Mouse (Mus musculus) MN1 (cell line): ENCODE measurements around the gene Gm45015.
"Not testable (repeated sequence)": the region's sequence is repeated elsewhere in the genome, so short reads cannot be mapped to it uniquely, and the experiment has no call there.

Source experiments
- DNase-seq: peaks from one replicate; pipeline ENCODE4 v3.0.0-alpha.2; 2016; ENCODE audit warnings: low spot score

Gm45015 gene

GRCm38 (mm10) chrX:73336740-73337139 lies at the start of gene Gm45015:
Gene Gm45015 (minus strand): TSS chrX:73336840.
- DNase-seq: no peak

- no peak for DNase-seq
Observed at GRCm38 (mm10) chrX:73384924-73385323, 48.3 kb upstream of the Gm45015 start.

- no peak for DNase-seq
Observed at GRCm38 (mm10) chrX:73384419-73384818, 47.8 kb upstream of the Gm45015 start.

DNA sequence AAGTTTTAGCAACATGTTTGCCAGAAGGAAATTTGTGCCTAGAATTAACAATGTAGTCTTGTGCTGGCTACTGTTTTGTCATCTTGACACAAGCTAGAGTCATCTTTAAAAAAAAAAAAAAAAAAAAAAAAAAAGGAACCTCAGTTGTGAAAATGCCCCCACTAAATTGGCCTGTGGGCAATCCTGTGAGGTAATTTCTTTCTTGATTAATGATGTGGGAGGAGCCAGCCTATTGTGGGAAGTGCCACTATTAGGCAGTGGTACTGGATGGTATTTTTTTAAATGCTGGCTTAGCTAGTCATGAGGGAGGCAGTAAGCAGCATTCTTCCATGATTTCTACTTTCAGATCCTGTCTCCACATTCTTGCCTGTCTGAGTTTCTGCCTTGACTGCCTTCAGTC lies 26.7 kb upstream of the Gm45015 start:
- DNase-seq: no peak

DNA sequence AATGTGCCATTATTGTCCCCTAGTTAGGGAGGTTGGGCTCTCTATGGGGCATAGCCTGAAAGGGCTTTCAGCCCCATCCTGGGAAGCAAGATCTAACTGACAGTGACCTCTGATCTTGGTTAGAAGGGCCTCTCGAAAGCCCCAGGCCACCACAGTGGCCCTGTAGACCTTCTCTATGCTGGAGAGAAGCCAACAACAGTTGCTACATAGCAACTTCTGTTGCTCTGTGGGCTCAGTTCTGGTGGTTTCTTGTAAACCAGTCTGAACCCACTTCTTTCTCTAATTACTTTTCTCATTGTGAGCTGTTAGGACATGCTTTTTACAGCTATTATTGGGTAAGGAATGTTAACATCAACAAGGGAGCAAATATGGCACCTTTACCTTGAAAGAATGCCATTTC lies 20.1 kb upstream of the Gm45015 start:
- no peak for DNase-seq

GRCm38 (mm10) chrX:73356163-73356562 lies 19.5 kb upstream of the Gm45015 start:
- DNase-seq: no peak

GRCm38 (mm10) chrX:73344346-73344745 lies 7.7 kb upstream of the Gm45015 start:
- DNase-seq: no peak

DNA sequence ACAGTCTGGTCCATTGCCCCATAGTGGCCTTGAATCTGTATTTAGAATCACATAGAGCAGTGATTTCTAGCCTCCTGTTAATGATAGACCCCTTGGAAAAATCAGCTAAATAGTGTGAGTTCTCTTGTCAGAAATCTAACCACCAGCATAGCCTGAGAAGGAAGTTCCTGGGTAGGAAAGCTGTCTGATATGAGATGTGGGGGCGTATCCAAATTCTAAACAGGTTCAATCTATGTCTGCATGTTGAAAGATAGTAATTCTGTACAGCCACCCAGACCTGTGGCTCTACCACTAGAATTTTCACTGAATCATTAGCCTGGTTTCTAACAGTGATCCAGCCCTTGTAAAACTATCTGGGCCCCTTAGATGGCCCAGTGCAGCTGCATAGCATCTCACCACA lies 7.2 kb upstream of the Gm45015 start:
- no peak for DNase-seq

GRCm38 (mm10) chrX:73342941-73343735 lies 6.5 kb upstream of the Gm45015 start:
- DNase-seq: peak; percentile 9

GRCm38 (mm10) chrX:73342483-73342895 lies 5.8 kb upstream of the Gm45015 start, which contains the start of gene Zfp275:
Gene Zfp275 (plus strand): TSS chrX:73342621.
- peak; percentile 58 for DNase-seq

GRCm38 (mm10) chrX:73342068-73342467 lies 5.4 kb upstream of the Gm45015 start:
- DNase-seq: no peak

- no peak for DNase-seq
Observed at GRCm38 (mm10) chrX:73341473-73341872, 4.8 kb upstream of the Gm45015 start.

DNA sequence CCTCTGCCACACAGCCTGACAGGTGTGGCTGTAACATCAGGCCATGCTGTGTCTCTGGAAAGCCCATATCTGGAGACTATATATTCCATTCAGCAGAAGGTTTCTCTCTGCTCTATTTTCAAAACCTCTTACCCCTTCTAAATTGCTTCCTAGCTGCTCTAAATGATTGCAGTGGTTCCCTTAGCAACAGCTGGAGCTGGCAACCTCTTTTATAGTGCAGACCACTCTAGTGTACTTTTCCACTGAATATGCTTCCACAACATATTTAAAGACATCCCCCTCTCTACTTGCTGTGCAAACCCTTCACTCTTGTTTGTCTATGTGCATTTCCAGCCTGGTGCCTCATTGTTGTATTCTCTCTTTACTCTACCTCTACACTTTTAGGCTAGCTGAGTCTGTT lies 3.1 kb downstream of the Gm45015 start:
- no peak for DNase-seq

GRCm38 (mm10) chrX:73327215-73327614 lies 9.4 kb downstream of the Gm45015 start:
- no peak for DNase-seq

DNA sequence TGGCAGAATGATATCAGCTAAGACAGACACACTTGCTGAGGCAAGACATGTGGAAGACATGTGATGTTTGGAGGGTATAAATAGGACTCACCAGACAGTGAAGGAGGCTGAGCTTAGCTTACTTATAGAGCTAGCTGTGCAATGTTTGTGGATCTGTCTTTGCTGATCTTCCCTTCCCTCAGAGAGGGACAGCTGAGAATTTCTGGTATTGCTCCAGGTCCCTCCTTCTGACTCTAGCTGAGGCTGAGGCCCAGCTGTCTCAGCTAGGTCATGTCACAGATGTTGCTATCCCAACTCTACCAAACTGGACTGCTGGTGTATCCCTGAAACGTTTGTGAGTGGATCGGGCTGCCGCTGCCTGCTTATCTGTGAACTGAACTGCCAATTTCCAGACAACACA lies 15.6 kb downstream of the Gm45015 start:
- DNase-seq: no peak

GRCm38 (mm10) chrX:73312522-73312921 lies 24.1 kb downstream of the Gm45015 start:
- peak; percentile 10 for DNase-seq

DNA sequence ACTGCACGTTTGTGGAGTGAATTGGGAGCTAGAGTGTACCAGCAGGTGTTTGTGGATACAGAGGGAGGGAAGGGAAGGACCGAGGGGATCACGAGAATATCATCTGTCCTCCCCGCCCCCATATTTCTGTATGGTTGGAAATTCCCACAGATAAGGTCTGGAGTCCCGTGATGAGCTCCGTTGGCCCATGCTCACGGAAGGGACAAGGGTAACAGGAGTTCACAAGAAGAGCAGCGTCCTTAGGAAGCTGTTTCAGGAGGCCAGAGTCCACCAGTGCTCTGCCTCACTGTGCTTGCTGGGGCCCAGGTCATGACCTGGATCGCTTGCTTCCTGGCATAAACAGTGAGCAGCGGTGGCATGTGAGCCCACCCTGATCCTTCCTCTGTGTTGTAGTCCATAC lies 40.9 kb downstream of the Gm45015 start:
- not testable (repeated sequence) for DNase-seq

DNA sequence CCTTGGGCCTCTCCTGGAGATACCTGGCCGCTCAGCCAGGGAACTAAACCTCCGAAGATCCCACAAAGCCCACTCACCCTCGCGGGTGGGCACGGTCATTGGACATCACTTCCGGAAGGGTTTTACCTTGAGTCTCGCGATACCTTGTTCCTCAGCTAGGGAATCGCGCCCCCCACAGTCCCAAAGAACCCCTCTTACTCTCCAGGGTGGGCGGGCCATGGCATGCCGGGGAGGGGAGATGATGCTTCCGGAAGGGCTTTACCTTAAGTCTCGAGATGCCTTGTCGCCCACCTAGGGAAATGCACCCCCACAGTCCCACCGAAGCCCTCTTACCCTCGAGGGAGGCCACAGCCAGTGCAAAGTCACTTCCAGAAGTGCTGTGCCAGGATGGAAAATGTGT lies 43.8 kb downstream of the Gm45015 start, which contains the start of the genes Xlr5a and Xlr5c:
TSS of gene Xlr5a (minus strand) at position 101 of the 400 bp plus-strand sequence.
TSS of gene Xlr5c (minus strand) at position 101 of the 400 bp plus-strand sequence.
- not testable (repeated sequence) for DNase-seq
